Mouse (Mus musculus): ENCODE measurements around the gene Gpsm3. TPM values are rescaled to one million over a fixed set of nuclear protein-coding genes. Genes with fewer than 3 reads are reported as not detected.

The Gpsm3 gene
- polyA plus RNA-seq, 1 experiment from 2014 or later = 3.8 TPM

DNA sequence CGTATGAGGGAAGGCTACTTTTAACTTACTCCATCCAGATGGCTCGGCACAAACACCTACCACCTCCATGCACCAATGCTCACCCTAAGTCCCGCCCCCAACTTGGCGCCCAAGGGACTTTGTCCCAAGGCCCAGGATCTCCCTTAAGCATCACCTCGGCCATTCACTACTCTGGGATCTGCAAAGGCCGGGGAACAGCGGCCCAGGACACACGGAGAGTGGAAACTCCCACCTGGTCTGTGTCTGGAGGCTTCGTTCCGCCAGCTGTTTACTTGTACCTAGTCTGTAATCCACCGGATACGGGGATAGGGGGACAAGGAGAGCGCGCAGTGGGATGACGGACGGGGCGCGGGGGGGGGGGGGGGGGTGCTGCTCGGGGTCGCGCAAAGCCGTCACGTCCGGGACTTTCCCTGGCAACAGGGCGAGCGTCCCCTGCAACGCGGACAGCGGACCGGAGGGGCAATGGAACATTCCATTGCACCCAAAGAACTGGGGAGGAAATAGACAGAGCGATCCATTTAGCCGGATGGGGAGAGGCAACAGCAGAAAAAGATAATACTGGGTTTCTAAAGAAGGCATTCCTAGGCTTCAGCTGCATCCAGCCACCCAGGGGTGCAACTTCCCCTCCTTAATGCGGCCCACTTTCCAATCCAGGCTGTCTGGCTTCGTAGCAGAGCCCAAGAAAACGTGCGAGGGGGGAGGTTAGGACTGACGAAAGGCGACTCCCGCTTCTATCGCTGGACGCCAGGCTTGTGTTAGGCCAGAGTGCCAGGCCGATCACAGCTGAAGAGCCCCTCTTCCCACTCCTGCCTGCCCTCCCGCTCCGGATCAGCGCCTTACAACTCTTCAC is 37.7 kb downstream of the Gpsm3 start:
- H3K27me3 ChIP-seq (replicated peaks) = no peaks in the 10 kb centered on the region; the same call in 1 of the 2 replicates
- peak overlapping the region; percentile 95 for H3K27ac ChIP-seq
- peaks cover 58% of the 10 kb centered on the region for H3K4me1 ChIP-seq
- H3K9ac ChIP-seq = peak overlapping the region; percentile 63
- H3K36me3 ChIP-seq (replicated peaks) = 0 out of 2 replicates have a peak, but pooled peaks cover 9% of the 10 kb centered on the region
- no peaks in the 10 kb centered on the region for H3K9me3 ChIP-seq
- WGBS = under 1% methylated on average over 43 of the region's 45 CpGs
- peak; percentile 74 for ATAC-seq (replicated peaks)
- H3K4me2 ChIP-seq = peak overlapping the region; percentile 89
- H3K4me3 ChIP-seq = peak overlapping the region; percentile 71

DNA sequence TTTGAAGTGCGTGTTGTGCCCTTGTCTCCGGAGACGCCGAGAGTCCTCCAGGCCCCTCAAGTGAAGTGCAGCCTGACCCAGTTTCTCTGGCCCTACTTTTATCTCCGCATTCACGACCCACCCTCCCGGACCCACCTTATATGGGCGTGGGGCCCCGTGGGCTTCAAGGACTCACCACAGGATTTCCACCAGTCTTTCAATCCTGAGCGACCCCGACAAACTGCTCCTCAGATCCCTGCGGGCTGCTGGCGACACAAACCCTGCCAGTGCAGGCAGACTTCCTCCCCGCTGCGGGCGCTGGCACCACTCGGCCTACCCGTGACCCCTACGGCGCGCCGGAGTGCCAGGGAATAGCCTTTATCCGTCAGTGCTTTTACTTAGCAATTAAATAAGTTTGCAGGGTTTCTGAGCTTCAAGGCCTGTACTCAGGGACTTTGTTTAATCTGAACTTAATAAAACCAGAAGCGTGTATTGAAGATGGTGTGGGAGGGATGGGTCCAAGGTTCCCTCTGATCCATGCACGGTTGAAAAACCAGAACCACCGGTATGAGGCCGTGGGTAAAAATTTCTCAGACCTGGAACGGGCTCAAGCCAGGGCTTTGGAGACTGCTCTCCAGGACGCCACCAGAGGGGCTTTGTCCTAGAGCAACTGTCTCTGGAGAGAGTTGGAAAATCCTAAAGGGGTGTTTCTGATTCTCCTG is 38.5 kb downstream of the Gpsm3 start, which contains the start of gene Ppt2:
TSS of gene Ppt2 (minus strand) at position 568 of the 701 bp plus-strand sequence.
- Histone ChIP-seq H3K4me3 (peak within 1 kb of the TSS; percentile 71), H3K4me2 (peak within 1 kb of the TSS; percentile 89), H3K27me3 (replicated peaks) (no peaks in the 10 kb centered on the region; the same call in 1 of the 2 replicates), H3K4me1 (peaks cover 58% of the 10 kb centered on the region), H3K9me3 (no peaks in the 10 kb centered on the region), H3K36me3 (replicated peaks) (0 out of 2 replicates have a peak, but pooled peaks cover 5% of the 10 kb centered on the region), H3K9ac (peak within 1 kb of the TSS; percentile 63), H3K27ac (peak within 1 kb of the TSS; percentile 95)
- WGBS = 3% methylated on average over 29 of the region's 29 CpGs
- peak; percentile 9; the same call in 1 of the 2 replicates for ATAC-seq (replicated peaks)

DNA sequence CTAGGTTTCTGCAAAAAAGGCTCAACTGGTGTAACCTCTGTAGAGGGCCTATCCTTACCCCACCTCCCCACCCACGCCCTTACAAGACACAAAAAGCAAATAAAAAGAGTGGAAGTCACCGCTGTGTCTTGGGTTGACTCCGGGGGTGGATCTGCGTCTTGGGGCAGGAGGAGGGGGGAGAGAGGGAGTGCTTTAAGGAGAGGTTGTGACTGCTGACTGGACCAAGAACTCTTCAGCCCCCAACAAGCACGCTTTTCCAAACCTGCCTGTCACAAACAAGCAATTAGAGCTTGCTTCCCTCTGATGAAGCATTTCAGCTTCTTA is 39.0 kb downstream of the Gpsm3 start:
- peaks cover 3% of the 10 kb centered on the region; the same call in 1 of the 2 replicates for H3K27me3 ChIP-seq (replicated peaks)
- H3K4me2 ChIP-seq = peak overlapping the region; percentile 89
- peaks cover 58% of the 10 kb centered on the region for H3K4me1 ChIP-seq
- no peaks in the 10 kb centered on the region for H3K36me3 ChIP-seq (replicated peaks)
- no peak for ATAC-seq (replicated peaks)
- peak overlapping the region; percentile 95 for H3K27ac ChIP-seq
- 12% methylated on average over 5 of the region's 5 CpGs for WGBS
- peak overlapping the region; percentile 71 for H3K4me3 ChIP-seq
- no peaks in the 10 kb centered on the region for H3K9me3 ChIP-seq
- H3K9ac ChIP-seq = peak overlapping the region; percentile 63

DNA sequence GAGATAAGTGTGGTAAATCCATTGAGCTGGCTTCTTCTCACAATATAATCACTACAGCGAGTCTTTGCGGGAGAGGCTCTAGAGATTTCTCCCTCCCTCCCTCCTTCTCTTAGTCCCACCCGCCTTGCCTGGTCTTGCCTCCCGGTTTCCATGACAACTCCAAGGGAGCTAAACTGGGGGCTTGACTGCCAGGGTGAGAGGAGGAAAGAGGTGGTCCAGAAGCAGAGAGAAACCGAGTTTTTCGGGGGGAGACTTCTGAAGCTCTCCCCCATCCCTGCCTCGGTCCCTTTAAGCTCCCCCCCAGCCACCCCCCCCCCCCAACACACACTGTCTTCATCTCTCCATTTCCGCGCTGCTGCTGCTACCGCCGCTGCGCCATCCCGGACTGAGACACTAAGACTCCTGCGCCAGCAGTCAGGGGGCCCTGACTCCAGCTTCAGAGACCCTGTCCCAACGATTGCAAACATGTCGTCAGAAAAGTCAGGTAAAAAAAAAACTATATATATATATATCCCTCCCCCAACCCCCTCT is 39.7 kb downstream of the Gpsm3 start, which contains the start of gene Prrt1:
TSS of gene Prrt1 (plus strand) at position 313 of the 531 bp plus-strand sequence.
- peak within 1 kb of the TSS; percentile 89 for H3K4me2 ChIP-seq
- no peaks in the 10 kb centered on the region for H3K36me3 ChIP-seq (replicated peaks)
- peak within 1 kb of the TSS; percentile 63 for H3K9ac ChIP-seq
- WGBS = under 1% methylated on average over 16 of the region's 16 CpGs
- H3K27ac ChIP-seq = peak within 1 kb of the TSS; percentile 95
- H3K27me3 ChIP-seq (replicated peaks) = peaks cover 3% of the 10 kb centered on the region; the same call in 1 of the 2 replicates
- H3K4me1 ChIP-seq = peaks cover 58% of the 10 kb centered on the region
- H3K4me3 ChIP-seq = peak within 1 kb of the TSS; percentile 71
- peak; percentile 46 for ATAC-seq (replicated peaks)
- no peaks in the 10 kb centered on the region for H3K9me3 ChIP-seq

DNA sequence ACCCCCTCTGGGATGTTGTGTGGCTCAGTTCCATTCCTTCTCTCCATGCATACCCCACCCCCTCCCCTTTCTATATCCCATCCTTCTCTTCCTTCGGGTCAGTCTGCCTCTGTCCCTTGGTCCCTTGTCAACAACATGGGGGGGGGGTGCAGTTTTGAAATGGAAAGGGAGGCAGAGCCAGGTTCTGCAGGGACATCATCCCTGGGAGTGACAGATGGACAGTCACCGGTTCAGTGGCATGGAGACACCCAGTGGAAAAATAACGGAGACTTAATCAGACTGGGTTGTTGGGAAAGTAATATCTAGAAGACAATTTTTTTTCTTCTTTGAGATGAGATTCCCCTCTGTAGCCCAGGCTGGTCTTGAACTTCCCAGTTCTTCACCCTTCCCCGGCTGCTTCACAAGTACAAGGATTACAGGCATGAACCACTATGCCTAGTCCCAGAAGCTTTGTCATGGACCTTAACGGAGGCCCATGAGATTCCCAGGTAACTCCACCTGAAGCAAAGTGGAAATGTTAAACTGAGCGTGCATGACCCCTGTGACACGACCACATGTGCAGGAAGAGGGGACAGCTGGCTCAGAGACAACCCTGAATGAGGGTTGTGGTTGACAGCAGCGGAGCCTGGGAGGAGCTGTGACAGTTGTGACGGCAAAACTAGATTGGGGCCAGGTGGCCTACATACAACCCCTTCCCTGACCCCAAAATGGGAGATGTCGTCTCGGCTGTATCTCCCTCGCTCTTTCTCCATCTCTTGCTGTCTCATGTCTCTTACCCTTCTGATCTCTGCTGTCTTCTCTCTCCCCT is 40.4 kb downstream of the Gpsm3 start:
- H3K9ac ChIP-seq = peak overlapping the region; percentile 63
- no peaks in the 10 kb centered on the region for H3K36me3 ChIP-seq (replicated peaks)
- no peak for ATAC-seq (replicated peaks)
- H3K4me3 ChIP-seq = peak overlapping the region; percentile 71
- WGBS = 14% methylated on average over 12 of the region's 12 CpGs
- H3K4me1 ChIP-seq = peaks cover 58% of the 10 kb centered on the region
- H3K4me2 ChIP-seq = peak overlapping the region; percentile 89
- peaks cover 3% of the 10 kb centered on the region; the same call in 1 of the 2 replicates for H3K27me3 ChIP-seq (replicated peaks)
- peak overlapping the region; percentile 95 for H3K27ac ChIP-seq
- H3K9me3 ChIP-seq = no peaks in the 10 kb centered on the region

DNA sequence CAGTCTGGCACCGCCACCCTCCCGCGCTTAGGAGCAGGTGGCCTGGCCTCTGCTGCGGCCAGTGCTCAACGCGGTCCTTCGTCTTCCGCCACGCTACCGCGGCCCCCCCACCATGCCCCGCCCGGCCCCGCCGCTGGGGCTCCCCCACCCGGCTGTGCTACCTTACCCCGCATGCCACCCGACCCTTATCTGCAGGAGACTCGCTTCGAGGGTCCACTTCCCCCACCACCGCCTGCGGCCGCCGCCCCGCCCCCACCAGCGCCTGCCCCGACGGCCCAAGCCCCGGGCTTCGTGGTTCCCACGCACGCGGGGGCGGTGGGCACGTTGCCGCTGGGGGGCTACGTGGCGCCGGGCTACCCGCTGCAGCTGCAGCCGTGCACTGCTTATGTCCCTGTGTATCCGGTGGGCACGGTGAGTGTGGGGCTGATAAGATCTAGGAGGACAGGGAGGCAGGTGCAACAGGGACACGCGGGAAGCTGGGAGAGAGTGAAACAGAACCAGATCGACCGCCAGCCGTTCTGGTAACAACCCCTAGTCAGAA is 41.2 kb downstream of the Gpsm3 start:
- H3K9ac ChIP-seq = peak overlapping the region; percentile 63
- H3K9me3 ChIP-seq = no peaks in the 10 kb centered on the region
- peaks cover 3% of the 10 kb centered on the region; the same call in 1 of the 2 replicates for H3K27me3 ChIP-seq (replicated peaks)
- ATAC-seq (replicated peaks) = no peak
- H3K36me3 ChIP-seq (replicated peaks) = no peaks in the 10 kb centered on the region
- 2% methylated on average over 47 of the region's 48 CpGs for WGBS
- H3K4me3 ChIP-seq = peak overlapping the region; percentile 71
- peak overlapping the region; percentile 89 for H3K4me2 ChIP-seq
- no peak overlapping the region; the same call in 1 of the 2 replicates for H3K27ac ChIP-seq
- peaks cover 54% of the 10 kb centered on the region for H3K4me1 ChIP-seq

DNA sequence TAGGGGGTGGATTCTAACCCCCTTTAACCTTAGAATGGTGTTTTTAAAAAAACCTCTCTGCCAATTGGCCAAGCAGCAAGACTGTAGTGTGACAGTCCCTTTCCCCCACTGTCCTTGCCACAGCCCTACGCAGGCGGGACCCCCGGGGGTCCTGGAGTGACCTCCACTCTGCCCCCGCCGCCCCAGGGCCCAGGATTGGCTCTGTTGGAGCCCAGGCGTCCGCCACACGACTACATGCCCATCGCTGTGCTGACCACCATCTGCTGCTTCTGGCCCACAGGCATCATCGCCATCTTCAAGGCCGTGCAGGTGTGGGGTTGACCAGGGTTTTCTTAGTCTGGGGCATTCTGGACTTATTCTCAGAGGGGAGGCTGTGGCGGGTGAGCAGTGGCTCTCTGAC is 42.0 kb downstream of the Gpsm3 start:
- Histone ChIP-seq H3K9me3 (no peaks in the 10 kb centered on the region), H3K4me1 (peaks cover 47% of the 10 kb centered on the region), H3K4me2 (peak overlapping the region; percentile 89), H3K36me3 (replicated peaks) (no peaks in the 10 kb centered on the region), H3K4me3 (peak overlapping the region; percentile 71), H3K27ac (no peak overlapping the region), H3K27me3 (replicated peaks) (peaks cover 3% of the 10 kb centered on the region; the same call in 1 of the 2 replicates), H3K9ac (peak overlapping the region; percentile 63)
- 7% methylated on average over 12 of the region's 12 CpGs for WGBS
- no peak for ATAC-seq (replicated peaks)

DNA sequence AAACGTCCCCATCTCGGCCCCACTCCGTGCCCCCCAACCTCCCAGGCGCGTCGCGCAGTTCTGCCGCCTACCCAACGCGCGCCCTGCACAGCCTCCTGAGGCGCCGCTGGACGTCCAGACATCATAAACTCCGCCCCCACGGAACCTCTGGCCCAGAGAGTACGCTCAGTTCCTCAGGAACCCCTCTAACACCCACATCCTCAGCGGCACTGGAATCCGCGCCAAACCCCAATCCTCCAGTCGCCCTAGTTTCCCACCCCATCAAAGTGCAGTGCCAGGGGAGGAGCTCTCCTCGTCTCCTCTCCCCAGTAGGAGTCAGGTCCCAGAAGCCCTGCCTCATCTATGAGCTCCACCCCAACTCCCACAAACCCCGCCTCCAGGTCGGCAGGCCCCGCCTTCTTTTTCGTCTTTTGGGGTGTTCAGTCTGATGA is 42.7 kb downstream of the Gpsm3 start:
- H3K27me3 ChIP-seq (replicated peaks) = peaks cover 3% of the 10 kb centered on the region; the same call in 1 of the 2 replicates
- H3K4me2 ChIP-seq = peak overlapping the region; percentile 89
- H3K9me3 ChIP-seq = no peaks in the 10 kb centered on the region
- H3K27ac ChIP-seq = no peak overlapping the region
- H3K4me3 ChIP-seq = peak overlapping the region; percentile 71
- no peaks in the 10 kb centered on the region for H3K36me3 ChIP-seq (replicated peaks)
- H3K9ac ChIP-seq = peak overlapping the region; percentile 63
- no peak for ATAC-seq (replicated peaks)
- 1% methylated on average over 26 of the region's 26 CpGs for WGBS
- peaks cover 47% of the 10 kb centered on the region for H3K4me1 ChIP-seq

DNA sequence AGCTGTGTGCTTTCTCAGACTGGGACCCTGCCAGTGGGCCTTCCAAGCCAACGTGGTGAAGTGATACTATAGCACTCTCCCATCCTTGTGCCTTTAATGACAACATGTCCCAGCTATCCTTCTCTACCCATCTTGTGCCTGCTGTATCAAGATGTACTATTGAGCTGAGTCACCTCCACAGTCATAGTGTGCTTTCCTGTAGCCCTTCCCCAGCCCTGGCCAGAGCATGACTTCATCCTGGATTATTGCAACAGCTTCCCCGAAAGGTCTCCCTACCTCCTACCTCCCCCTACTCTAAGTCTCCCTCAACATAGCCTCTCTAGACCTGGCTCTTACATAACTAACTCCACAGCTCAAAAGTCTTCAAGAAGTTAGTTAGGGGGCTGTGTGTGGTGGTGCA is 46.1 kb downstream of the Gpsm3 start:
- H3K4me2 ChIP-seq = no peak overlapping the region
- no peaks in the 10 kb centered on the region for H3K36me3 ChIP-seq (replicated peaks)
- ATAC-seq (replicated peaks) = no peak
- WGBS = 67% methylated on average over 2 of the region's 2 CpGs
- no peak overlapping the region for H3K9ac ChIP-seq
- H3K27ac ChIP-seq = no peak overlapping the region
- no peak overlapping the region for H3K4me3 ChIP-seq
- H3K4me1 ChIP-seq = peaks cover 17% of the 10 kb centered on the region
- no peaks in the 10 kb centered on the region for H3K9me3 ChIP-seq
- H3K27me3 ChIP-seq (replicated peaks) = peaks cover 3% of the 10 kb centered on the region; the same call in 1 of the 2 replicates

DNA sequence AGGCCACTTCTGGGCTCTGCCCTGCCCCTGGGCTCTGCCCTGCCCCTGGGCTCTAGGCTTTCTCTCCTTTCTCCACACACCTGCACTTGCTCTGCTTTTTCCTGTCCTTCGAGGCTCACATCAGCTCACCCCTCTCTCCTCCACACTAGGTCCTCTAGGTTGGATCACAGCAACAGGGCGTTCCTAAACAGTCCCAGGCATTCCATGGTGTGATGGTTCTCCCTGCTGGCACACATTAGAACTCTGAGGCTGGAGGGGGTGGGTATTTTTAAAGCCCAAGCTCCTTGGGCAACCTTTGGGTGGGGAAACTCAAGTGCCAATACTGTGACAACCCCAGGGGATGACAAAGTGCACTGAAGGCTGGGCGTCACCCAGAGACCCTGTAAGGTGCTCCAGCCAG is 47.9 kb downstream of the Gpsm3 start:
- Histone ChIP-seq H3K4me2 (no peak overlapping the region), H3K4me3 (no peak overlapping the region), H3K9ac (no peak overlapping the region), H3K4me1 (peaks cover 6% of the 10 kb centered on the region; the same call in 1 of the 2 replicates), H3K9me3 (no peaks in the 10 kb centered on the region), H3K36me3 (replicated peaks) (no peaks in the 10 kb centered on the region), H3K27me3 (replicated peaks) (peaks cover 3% of the 10 kb centered on the region; the same call in 1 of the 2 replicates), H3K27ac (no peak overlapping the region)
- ATAC-seq (replicated peaks) = no peak
- 71% methylated on average over 3 of the region's 3 CpGs for WGBS
